Mouse (Mus musculus) lung, embryonic 15.5 days (tissue): ENCODE measurements around the gene Frmd5. TPM values are rescaled to one million over a fixed set of nuclear protein-coding genes. Genes with fewer than 3 reads are reported as not detected.

ENCODE experiments used
- ATAC-seq: fragments of 200-750 bp; cut with Nextera tagmentation; 2 replicates; pipeline ENCODE4 v1.8.0; 2017; ENCODE audit warnings: moderate number of reproducible peaks, borderline replicate concordance; ENCODE audit not compliant: low FRiP score, low TSS enrichment; ENCODE audit errors: extremely low read depth
- H3K27ac ChIP-seq: fragments of 300-500 bp; sonication (generic); 2 replicates; pipeline ENCODE4 v1.5.1; 2015; ENCODE audit warnings: moderate library complexity, mild to moderate bottlenecking, inconsistent platforms
- H3K27me3 ChIP-seq: fragments of 300-500 bp; sonication (generic); 2 replicates; pipeline ENCODE4 v1.6.1; 2015; ENCODE audit warnings: inconsistent platforms
- H3K36me3 ChIP-seq: fragments of 300-500 bp; sonication (generic); 2 replicates; pipeline ENCODE4 v1.6.1; 2015; ENCODE audit warnings: inconsistent platforms
- H3K4me1 ChIP-seq: fragments of 300-500 bp; sonication (generic); 2 replicates; pipeline ENCODE4 v1.6.1; 2015; ENCODE audit warnings: inconsistent platforms
- H3K4me2 ChIP-seq: fragments of 300-500 bp; sonication (generic); 2 replicates; pipeline ENCODE4 v1.6.1; 2015; ENCODE audit warnings: inconsistent platforms, mild to moderate bottlenecking, moderate library complexity
- H3K4me3 ChIP-seq: fragments of 300-500 bp; sonication (generic); 2 replicates; pipeline ENCODE4 v1.5.1; 2015; ENCODE audit warnings: mild to moderate bottlenecking, inconsistent platforms
- H3K9ac ChIP-seq: fragments of 300-500 bp; sonication (generic); 2 replicates; pipeline ENCODE4 v1.6.1; 2015; ENCODE audit warnings: inconsistent platforms
- H3K9me3 ChIP-seq: fragments of 300-500 bp; sonication (generic); 2 replicates; pipeline ENCODE4 v1.6.1; 2016; ENCODE audit warnings: inconsistent platforms
- WGBS: fragments of 180-500 bp; shearing (Covaris S2); methylation state at CpG from one replicate; pipeline ENCODE4 v1.1.7; 2015; 5-methylcytosine and 5-hydroxymethylcytosine counted together
- polyA plus RNA-seq: library from polyadenylated mRNA; unstranded; fragments of >200 nt; fragmentation: Nextera tagmentation; extraction: Ambion mirVana; gene quantifications from 2 replicates; pipeline ENCODE4 v1.2.1, GENCODE M21; 2015

Frmd5 gene
- polyA plus RNA-seq, 1 experiment from 2014 or later: 4.1 TPM

DNA sequence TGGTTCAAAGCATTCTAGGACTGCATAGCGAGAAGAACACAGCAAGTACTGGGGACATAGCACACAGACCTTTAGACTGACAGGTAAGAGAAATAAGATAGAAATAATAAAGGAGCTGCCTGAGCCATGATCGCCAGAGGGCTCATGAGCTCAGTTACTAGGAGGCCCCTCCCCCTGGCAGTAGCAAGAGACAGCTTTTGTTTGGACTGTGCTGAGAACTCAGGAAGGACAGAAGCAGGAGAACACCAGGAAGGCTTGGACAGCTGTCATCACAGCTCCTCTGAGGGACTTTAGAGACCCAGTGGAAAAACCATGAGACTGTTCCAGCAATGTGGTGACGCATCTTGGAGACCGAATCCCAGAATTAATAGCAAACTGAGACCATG lies 218.6 kb downstream of the Frmd5 start:
- Histone ChIP-seq H3K4me3 (no peak overlapping the region), H3K9ac (no peak overlapping the region), H3K27ac (0 out of 2 replicates have a peak overlapping the region, but pooled peaks have one; percentile 1), H3K4me1 (peaks cover 22% of the 10 kb centered on the region), H3K27me3 (0 out of 2 replicates have a peak, but pooled peaks cover 3% of the 10 kb centered on the region), H3K9me3 (no peaks in the 10 kb centered on the region), H3K4me2 (no peak overlapping the region), H3K36me3 (no peaks in the 10 kb centered on the region)
- 33% methylated on average over 4 of the region's 4 CpGs for WGBS
- ATAC-seq: 0 out of 2 replicates have a peak, but pooled peaks have one; percentile 27

- Histone ChIP-seq H3K9ac (no peak overlapping the region), H3K27me3 (0 out of 2 replicates have a peak, but pooled peaks cover 3% of the 10 kb centered on the region), H3K9me3 (no peaks in the 10 kb centered on the region), H3K27ac (0 out of 2 replicates have a peak overlapping the region, but pooled peaks have one; percentile 1), H3K4me3 (no peak overlapping the region), H3K36me3 (no peaks in the 10 kb centered on the region), H3K4me1 (peaks cover 28% of the 10 kb centered on the region), H3K4me2 (no peak overlapping the region)
- WGBS: 23% methylated on average over 12 of the region's 12 CpGs
- ATAC-seq: peak; percentile 29; the same call in 1 of the 2 replicates
Observed at GRCm38 (mm10) chr2:121587523-121588308, 219.2 kb downstream of the Frmd5 start.

- Histone ChIP-seq H3K4me3 (no peak overlapping the region), H3K27ac (no peak overlapping the region), H3K9me3 (no peaks in the 10 kb centered on the region), H3K9ac (no peak overlapping the region), H3K27me3 (0 out of 2 replicates have a peak, but pooled peaks cover 3% of the 10 kb centered on the region), H3K4me1 (peaks cover 30% of the 10 kb centered on the region), H3K4me2 (no peak overlapping the region), H3K36me3 (no peaks in the 10 kb centered on the region)
- ATAC-seq: no peak
- WGBS: 42% methylated on average over 5 of the region's 5 CpGs
Observed at GRCm38 (mm10) chr2:121584705-121585104, 222.2 kb downstream of the Frmd5 start.

- H3K9ac ChIP-seq: no peak overlapping the region
- no peak overlapping the region for H3K4me2 ChIP-seq
- H3K27me3 ChIP-seq: no peaks in the 10 kb centered on the region
- H3K4me3 ChIP-seq: no peak overlapping the region
- peaks cover 25% of the 10 kb centered on the region for H3K4me1 ChIP-seq
- H3K36me3 ChIP-seq: no peaks in the 10 kb centered on the region
- ATAC-seq: peak; percentile 81
- no peaks in the 10 kb centered on the region for H3K9me3 ChIP-seq
- WGBS: 51% methylated on average over 13 of the region's 13 CpGs
- peak overlapping the region; percentile 64 for H3K27ac ChIP-seq
Observed at GRCm38 (mm10) chr2:121583468-121584116, 223.3 kb downstream of the Frmd5 start.

- Histone ChIP-seq H3K4me2 (no peak overlapping the region), H3K9me3 (no peaks in the 10 kb centered on the region), H3K27ac (peak overlapping the region; percentile 64), H3K9ac (no peak overlapping the region), H3K36me3 (no peaks in the 10 kb centered on the region), H3K27me3 (no peaks in the 10 kb centered on the region), H3K4me1 (peaks cover 18% of the 10 kb centered on the region), H3K4me3 (no peak overlapping the region)
- 68% methylated on average over 13 of the region's 13 CpGs for WGBS
- no peak for ATAC-seq
Observed at GRCm38 (mm10) chr2:121582809-121583376, 224.0 kb downstream of the Frmd5 start.

- WGBS: 28% methylated on average over 8 of the region's 8 CpGs
- peak; percentile 60; the same call in 1 of the 2 replicates for ATAC-seq
- Histone ChIP-seq H3K4me1 (peaks cover 26% of the 10 kb centered on the region), H3K27ac (peak overlapping the region; percentile 32; the same call in 1 of the 2 replicates), H3K9ac (no peak overlapping the region), H3K36me3 (no peaks in the 10 kb centered on the region), H3K4me2 (no peak overlapping the region), H3K9me3 (no peaks in the 10 kb centered on the region), H3K27me3 (no peaks in the 10 kb centered on the region; the same call in 1 of the 2 replicates), H3K4me3 (no peak overlapping the region)
Observed at GRCm38 (mm10) chr2:121575741-121576201, 231.1 kb downstream of the Frmd5 start.

GRCm38 (mm10) chr2:121574066-121574630 lies 232.7 kb downstream of the Frmd5 start:
- Histone ChIP-seq H3K4me3 (no peak overlapping the region), H3K27ac (peak overlapping the region; percentile 8; the same call in 1 of the 2 replicates), H3K27me3 (no peaks in the 10 kb centered on the region; the same call in 1 of the 2 replicates), H3K4me1 (peaks cover 26% of the 10 kb centered on the region), H3K4me2 (no peak overlapping the region), H3K9me3 (no peaks in the 10 kb centered on the region), H3K36me3 (no peaks in the 10 kb centered on the region), H3K9ac (no peak overlapping the region)
- ATAC-seq: no peak
- 53% methylated on average over 9 of the region's 9 CpGs for WGBS

- H3K27me3 ChIP-seq: no peaks in the 10 kb centered on the region; the same call in 1 of the 2 replicates
- whole genome bisulfite sequencing: 11% methylated on average over 7 of the region's 7 CpGs
- peaks cover 26% of the 10 kb centered on the region for H3K4me1 ChIP-seq
- H3K4me3 ChIP-seq: no peak overlapping the region
- no peak overlapping the region for H3K4me2 ChIP-seq
- no peaks in the 10 kb centered on the region for H3K36me3 ChIP-seq
- ATAC-seq: peak; percentile 69; the same call in 1 of the 2 replicates
- H3K9me3 ChIP-seq: no peaks in the 10 kb centered on the region
- H3K27ac ChIP-seq: no peak overlapping the region
- H3K9ac ChIP-seq: no peak overlapping the region
Observed at GRCm38 (mm10) chr2:121571780-121572179, 235.1 kb downstream of the Frmd5 start.

- Histone ChIP-seq H3K27me3 (no peaks in the 10 kb centered on the region; the same call in 1 of the 2 replicates), H3K9me3 (no peaks in the 10 kb centered on the region), H3K4me2 (no peak overlapping the region), H3K9ac (no peak overlapping the region), H3K27ac (no peak overlapping the region), H3K36me3 (no peaks in the 10 kb centered on the region), H3K4me1 (peaks cover 23% of the 10 kb centered on the region), H3K4me3 (no peak overlapping the region)
- no peak for ATAC-seq
- 67% methylated on average over 8 of the region's 8 CpGs for WGBS
Observed at GRCm38 (mm10) chr2:121570999-121571655, 235.8 kb downstream of the Frmd5 start.

DNA sequence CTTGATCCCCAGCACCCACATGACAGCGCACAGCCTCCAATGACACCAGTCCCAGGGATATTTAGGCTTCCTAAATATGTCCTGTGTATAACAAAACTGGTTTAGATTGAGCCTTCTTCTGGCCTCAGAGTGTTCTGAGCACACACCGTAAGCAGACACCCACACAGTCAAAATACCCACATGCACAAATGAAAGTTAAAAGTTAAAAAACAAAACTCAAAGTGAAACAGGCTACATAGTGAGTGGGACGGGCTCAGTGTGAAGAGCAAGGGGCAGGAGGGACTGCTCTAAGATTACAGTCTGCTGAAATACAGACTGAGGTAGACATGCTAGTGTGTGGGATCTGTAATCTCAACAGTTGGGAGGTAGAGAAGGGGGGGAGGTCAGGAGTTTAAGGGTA lies 236.8 kb downstream of the Frmd5 start:
- H3K9ac ChIP-seq: no peak overlapping the region
- H3K27me3 ChIP-seq: no peaks in the 10 kb centered on the region; the same call in 1 of the 2 replicates
- H3K4me1 ChIP-seq: peaks cover 12% of the 10 kb centered on the region
- no peak overlapping the region for H3K4me2 ChIP-seq
- no peak overlapping the region for H3K4me3 ChIP-seq
- ATAC-seq: no peak
- no peak overlapping the region for H3K27ac ChIP-seq
- no peaks in the 10 kb centered on the region for H3K36me3 ChIP-seq
- WGBS: 78% methylated on average over 3 of the region's 3 CpGs
- H3K9me3 ChIP-seq: no peaks in the 10 kb centered on the region

GRCm38 (mm10) chr2:121565911-121566310 lies 241.0 kb downstream of the Frmd5 start:
- no peak for ATAC-seq
- Histone ChIP-seq H3K4me2 (no peak overlapping the region), H3K36me3 (no peaks in the 10 kb centered on the region), H3K9ac (no peak overlapping the region), H3K27ac (no peak overlapping the region), H3K4me3 (no peak overlapping the region), H3K27me3 (no peaks in the 10 kb centered on the region), H3K4me1 (no peaks in the 10 kb centered on the region), H3K9me3 (no peaks in the 10 kb centered on the region)
- 74% methylated on average over 5 of the region's 5 CpGs for WGBS
